Mouse (Mus musculus) bone marrow, adult 2 months (tissue): ENCODE data around the gene Susd6. TPM values are rescaled to one million over a fixed set of nuclear protein-coding genes. Genes with fewer than 3 reads are reported as not detected.

ENCODE experiments used
- H3K27ac ChIP-seq: fragments of 200-500 bp; 2 replicates; pipeline ENCODE4 v1.5.1; 2012; ENCODE audit warnings: low read depth, mild to moderate bottlenecking, control low read depth, inconsistent platforms, low read length; ENCODE audit not compliant: control insufficient read depth, poor library complexity, insufficient read depth
- H3K4me1 ChIP-seq: fragments of 200-500 bp; 2 replicates; pipeline ENCODE4 v1.6.1; 2011; ENCODE audit warnings: low read length; ENCODE audit not compliant: control insufficient read depth, insufficient read depth
- H3K4me3 ChIP-seq: fragments of 200-500 bp; replicated peaks from 2 replicates; pipeline ENCODE3; 2011; ENCODE audit warnings: mild to moderate bottlenecking, low read depth, low read length, control low read depth; ENCODE audit not compliant: control insufficient read depth
- CTCF ChIP-seq: fragments of 200-500 bp; IDR thresholded peaks from 2 replicates; pipeline ENCODE4 v1.5.1; 2011; ENCODE audit warnings: low read length, control low read depth; ENCODE audit not compliant: control insufficient read depth, insufficient read depth
- POLR2A ChIP-seq: fragments of 200-500 bp; IDR thresholded peaks from 2 replicates; pipeline ENCODE4 v1.6.1; 2011; ENCODE audit warnings: low read depth, mild to moderate bottlenecking, control low read depth, low read length, borderline replicate concordance; ENCODE audit not compliant: control insufficient read depth
- WGBS: fragments of 180-500 bp; shearing (Covaris S2); methylation state at CpG from one replicate; pipeline ENCODE4 v1.1.7; 2018; 5-methylcytosine and 5-hydroxymethylcytosine counted together
- polyA plus RNA-seq: library from polyadenylated mRNA; stranded (reverse); fragments of >200 nt; gene quantifications from 2 replicates; pipeline ENCODE4 v1.2.4, GENCODE M21; 2011; ENCODE audit warnings: low replicate concordance; ENCODE audit not compliant: missing spikeins, insufficient read depth, insufficient read length

Susd6 gene
- polyA plus RNA-seq, 1 experiment, result 17.3 TPM

GRCm38 (mm10) chr12:80842609-80843008 is 52.3 kb downstream of the Susd6 start:
- Histone ChIP-seq H3K27ac (no peak overlapping the region), H3K4me1 (peaks cover 5% of the 10 kb centered on the region; the same call in 1 of the 2 replicates), H3K4me3 (no peak overlapping the region)
- TF ChIP-seq POLR2A (no peak), CTCF (no peak)
- WGBS, result 90% methylated on average over 1 of the region's 1 CpGs

DNA sequence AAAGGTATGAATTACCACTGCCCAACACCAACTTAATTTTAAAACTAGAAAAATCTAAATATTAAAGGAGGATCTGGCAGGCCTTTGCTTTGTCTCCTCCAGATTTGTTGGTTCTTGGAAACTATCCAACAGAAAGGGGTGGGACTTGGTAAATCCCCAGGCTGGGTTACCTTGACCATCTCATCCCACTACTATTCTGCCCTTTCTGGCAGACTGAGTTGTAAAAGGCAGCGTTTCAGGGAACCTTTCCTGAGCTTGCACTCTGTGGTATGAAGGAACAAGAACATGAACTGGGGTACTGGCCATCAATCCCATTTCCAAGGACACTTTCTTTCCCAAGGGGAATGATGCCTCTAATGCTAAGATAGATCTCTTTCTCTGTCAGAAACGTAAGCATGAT is 52.9 kb downstream of the Susd6 start:
- H3K4me3 ChIP-seq, result no peak overlapping the region
- H3K27ac ChIP-seq, result no peak overlapping the region
- H3K4me1 ChIP-seq, result peaks cover 4% of the 10 kb centered on the region; the same call in 1 of the 2 replicates
- no peak for TF ChIP-seq CTCF
- TF ChIP-seq POLR2A, result no peak
- 84% methylated on average over 2 of the region's 2 CpGs for WGBS

DNA sequence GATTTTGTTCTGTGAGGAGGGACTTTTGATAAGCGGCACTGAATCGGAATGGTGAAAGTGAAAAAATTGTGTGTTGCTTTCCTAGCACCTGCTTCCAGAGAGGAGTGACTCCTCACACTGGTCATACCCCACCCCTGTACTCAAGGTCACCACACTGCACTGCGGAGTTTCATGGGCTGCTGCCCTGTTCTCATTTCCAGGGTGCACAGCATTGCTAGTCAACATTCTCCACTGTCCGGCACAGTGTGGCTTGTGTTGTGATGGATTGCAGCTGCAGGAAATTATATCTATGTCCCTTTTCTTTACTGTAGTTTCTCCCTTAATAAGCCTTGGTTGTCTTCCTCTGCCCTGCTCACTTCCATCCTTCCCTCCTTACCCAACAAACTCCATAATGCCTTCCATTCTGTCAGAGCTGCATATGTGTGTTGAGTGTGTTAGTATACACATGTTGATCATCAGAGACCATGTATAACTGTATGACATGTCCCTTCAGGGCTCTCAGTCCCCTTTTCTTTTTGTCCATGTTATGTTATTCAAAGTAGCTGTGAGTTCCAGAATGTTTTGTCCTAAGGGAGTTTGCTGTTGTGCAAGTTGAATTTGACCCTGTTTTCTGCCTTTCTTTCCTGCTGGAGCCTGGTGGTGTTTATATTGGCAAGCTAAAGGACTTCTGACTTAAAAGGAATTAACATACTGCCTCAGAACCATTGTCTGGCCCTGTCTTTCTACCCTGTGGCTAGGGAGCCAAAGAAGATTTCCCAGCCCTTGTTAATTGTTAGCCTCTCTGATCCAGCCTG is 53.5 kb downstream of the Susd6 start:
- Histone ChIP-seq H3K4me1 (peaks cover 4% of the 10 kb centered on the region; the same call in 1 of the 2 replicates), H3K4me3 (no peak overlapping the region), H3K27ac (no peak overlapping the region)
- WGBS, result 86% methylated on average over 4 of the region's 4 CpGs
- TF ChIP-seq CTCF (no peak), POLR2A (no peak)

DNA sequence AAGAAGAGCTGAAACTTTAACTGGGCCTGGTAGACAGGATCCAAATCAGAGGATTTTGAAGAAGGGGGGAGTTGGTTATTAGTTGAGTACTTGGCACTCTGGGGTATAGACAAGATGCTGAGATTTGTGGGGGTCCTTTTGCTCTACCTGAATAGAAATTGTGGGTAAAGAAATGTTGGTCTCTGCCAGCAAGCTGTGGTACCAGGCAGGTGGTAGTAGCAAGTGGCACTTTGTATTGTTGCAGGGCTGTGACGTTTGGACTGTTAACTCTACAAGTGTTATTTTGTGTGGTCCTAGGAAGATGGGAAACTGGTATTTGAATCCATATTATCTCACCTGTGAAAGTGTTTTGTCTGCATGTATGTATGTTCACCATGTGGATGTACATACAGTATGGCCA is 55.6 kb downstream of the Susd6 start:
- Histone ChIP-seq H3K4me1 (no peaks in the 10 kb centered on the region; the same call in 1 of the 2 replicates), H3K4me3 (no peak overlapping the region), H3K27ac (no peak overlapping the region)
- 79% methylated on average over 1 of the region's 1 CpGs for WGBS
- TF ChIP-seq POLR2A, result no peak
- TF ChIP-seq CTCF, result no peak

GRCm38 (mm10) chr12:80846861-80847268 is 56.6 kb downstream of the Susd6 start:
- TF ChIP-seq POLR2A (no peak), CTCF (no peak)
- no peak overlapping the region for H3K27ac ChIP-seq
- WGBS, result 21% methylated on average over 1 of the region's 1 CpGs
- H3K4me1 ChIP-seq, result no peaks in the 10 kb centered on the region; the same call in 1 of the 2 replicates
- no peak overlapping the region for H3K4me3 ChIP-seq

GRCm38 (mm10) chr12:80852001-80852400 is 61.7 kb downstream of the Susd6 start:
- 57% methylated on average over 1 of the region's 1 CpGs for WGBS
- no peak overlapping the region for H3K4me3 ChIP-seq
- no peak overlapping the region for H3K27ac ChIP-seq
- peaks cover 5% of the 10 kb centered on the region for H3K4me1 ChIP-seq
- no peak for TF ChIP-seq POLR2A
- TF ChIP-seq CTCF, result no peak

DNA sequence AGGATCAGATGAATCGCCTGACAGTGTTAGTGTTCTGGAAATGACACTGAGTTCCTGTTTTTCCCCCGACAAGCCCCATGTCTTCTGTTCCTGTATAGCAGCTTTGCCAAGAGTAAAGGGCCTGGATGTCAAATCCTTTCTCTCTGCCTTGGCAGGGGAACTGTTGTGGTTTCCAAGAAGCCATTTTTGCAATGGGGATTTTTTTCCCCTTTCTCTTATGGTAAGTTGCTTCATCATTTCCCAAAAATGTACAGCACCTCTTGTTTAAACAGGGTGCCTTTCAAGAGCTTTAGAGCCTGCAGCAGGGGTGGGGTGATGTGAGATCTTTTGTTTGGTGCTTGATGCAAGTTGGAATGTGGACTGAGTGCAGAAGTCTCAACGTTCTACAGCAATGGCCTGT is 63.4 kb downstream of the Susd6 start:
- H3K4me1 ChIP-seq, result peaks cover 5% of the 10 kb centered on the region
- no peak overlapping the region for H3K4me3 ChIP-seq
- WGBS, result 16% methylated on average over 3 of the region's 3 CpGs
- TF ChIP-seq POLR2A (no peak), CTCF (no peak)
- no peak overlapping the region for H3K27ac ChIP-seq

DNA sequence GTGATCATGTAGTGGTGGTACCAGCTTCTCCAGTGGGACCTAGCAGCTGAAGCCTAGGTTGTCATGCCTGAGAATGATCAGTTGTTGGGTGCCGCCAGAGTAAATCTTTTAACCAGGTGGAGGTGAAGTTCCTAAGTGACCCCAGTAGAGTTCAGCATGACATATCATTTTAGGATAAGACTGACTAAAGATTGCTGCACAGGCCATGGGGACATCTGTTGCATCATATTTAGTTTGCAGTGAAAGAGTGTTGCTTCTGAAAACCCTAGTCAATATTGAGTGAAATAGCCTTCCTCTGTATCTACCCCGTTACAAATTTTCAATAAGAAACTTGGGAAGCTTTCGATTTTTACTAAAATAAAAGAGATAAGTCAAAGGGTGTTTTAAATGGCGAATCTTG is 64.4 kb downstream of the Susd6 start:
- TF ChIP-seq POLR2A (no peak), CTCF (no peak)
- WGBS, result 72% methylated on average over 4 of the region's 4 CpGs
- H3K4me1 ChIP-seq, result peaks cover 5% of the 10 kb centered on the region
- H3K4me3 ChIP-seq, result no peak overlapping the region
- peak overlapping the region; percentile 6; the same call in 1 of the 2 replicates for H3K27ac ChIP-seq
